9 mouse cellular contexts compared by ENCODE assay signal in genomic region chr6:127379511-127379910, GRCm38 (mm10).
A peak's percentile ranks its signal among the peaks of the same experiment; 100 is the strongest.
DNase-seq lines count a peak whose midpoint lies in the region; ATAC-seq and TF ChIP-seq lines count a peak whose summit lies in the region.
"Had no signal": no experiment of that assay in that cellular context is flagged by ENCODE, and none has a peak within 500 bp of the region (broad histone marks: within the 10 kb centered on the region; RNA-seq: fewer than 3 reads in every experiment).

No protein-coding gene starts in this region.

- H3K27me3 ChIP-seq in liver, embryonic 12.5 days (replicated peaks): 0 out of 2 replicates have a peak, but pooled peaks cover 6% of the 10 kb centered on the region
- no peaks in the 10 kb centered on the region for H3K27me3 ChIP-seq in neural tube, embryonic 11.5 days (ENCODE audit: control insufficient read depth, insufficient read depth, low read length)
- H3K27me3 ChIP-seq: heart, embryonic 15.5 days had no signal

- H3K4me1 ChIP-seq in liver, embryonic 12.5 days: peaks cover 10% of the 10 kb centered on the region; the same call in 1 of the 2 replicates
- H3K4me1 ChIP-seq in cortical plate, adult 2 months (ENCODE audit: control insufficient read depth, insufficient read depth, low read length): no peaks in the 10 kb centered on the region
- H3K4me1 ChIP-seq in neural tube, embryonic 11.5 days (ENCODE audit: control insufficient read depth, insufficient read depth, low read length): no peaks in the 10 kb centered on the region

- no peaks in the 10 kb centered on the region for H3K9me3 ChIP-seq in liver, embryonic 12.5 days (replicated peaks)
- H3K9me3 ChIP-seq in neural tube, embryonic 11.5 days (ENCODE audit: control insufficient read depth, low read length): no peaks in the 10 kb centered on the region
- H3K9me3 ChIP-seq: heart, embryonic 15.5 days had no signal

- TF ChIP-seq POLR2A in cortical plate, adult 2 months (IDR thresholded peaks at IDR 0.05; ENCODE audit: extremely low read depth, insufficient read depth, low read length): no peak

- ATAC-seq in liver, embryonic 12.5 days: no peak
- ATAC-seq in neural tube, embryonic 11.5 days (ENCODE audit: insufficient read depth, low FRiP score, low TSS enrichment): no peak

- H3K4me3 ChIP-seq in liver, embryonic 12.5 days: no peak overlapping the region
- H3K4me3 ChIP-seq in cortical plate, adult 2 months (ENCODE audit: insufficient read depth, low read length): no peak overlapping the region
- no peak overlapping the region for H3K4me3 ChIP-seq in neural tube, embryonic 11.5 days (ENCODE audit: low read depth, low read length)
- H3K4me3 ChIP-seq: heart, embryonic 15.5 days had no signal

- H3K9ac ChIP-seq in liver, embryonic 12.5 days: no peak overlapping the region
- no peak overlapping the region for H3K9ac ChIP-seq in neural tube, embryonic 11.5 days (ENCODE audit: low read length)
- H3K9ac ChIP-seq: heart, embryonic 15.5 days had no signal

- DNase-seq in adrenal gland, postnatal 10 days: peak; percentile 53
- DNase-seq in adrenal gland, adult 8-10 months: no peak
- peak; percentile 45 for DNase-seq in liver
- DNase-seq in kidney, postnatal 4 days: peak; percentile 63 to 71
- DNase-seq in neural tube, embryonic 11.5 days (ENCODE audit: low spot score): peak; percentile 61
- DNase-seq in right cerebral cortex, postnatal 4 days: no peak

- H3K36me3 ChIP-seq in liver, embryonic 12.5 days: no peaks in the 10 kb centered on the region
- H3K36me3 ChIP-seq in neural tube, embryonic 11.5 days (ENCODE audit: control insufficient read depth, insufficient read depth, low read length): no peaks in the 10 kb centered on the region
- H3K36me3 ChIP-seq: heart, embryonic 15.5 days had no signal

- H3K4me2 ChIP-seq in liver, embryonic 12.5 days: no peak overlapping the region
- H3K4me2 ChIP-seq in neural tube, embryonic 11.5 days (ENCODE audit: low read depth): no peak overlapping the region
- H3K4me2 ChIP-seq: heart, embryonic 15.5 days had no signal

- TF ChIP-seq CTCF in cortical plate, adult 2 months (IDR thresholded peaks at IDR 0.05; ENCODE audit: extremely low read depth, insufficient read depth, low read length): peak; percentile 36; the same call in 1 of the 2 replicates

- no peak overlapping the region for H3K27ac ChIP-seq in liver, embryonic 12.5 days
- H3K27ac ChIP-seq in cortical plate, adult 2 months (ENCODE audit: insufficient read depth, low read length): no peak overlapping the region
- H3K27ac ChIP-seq in neural tube, embryonic 11.5 days (ENCODE audit: low read depth, low read length): no peak overlapping the region
- H3K27ac ChIP-seq: heart, embryonic 15.5 days had no signal

- 9% methylated on average over 4 of the region's 4 CpGs for WGBS in liver, embryonic 12.5 days (ENCODE audit: insufficient replicate concordance)
- WGBS in neural tube, embryonic 11.5 days: 14% methylated on average over 4 of the region's 4 CpGs

Comparison
In these comparisons a context has a peak if more than half of its experiments do, and no peak if none do; other contexts are left out.
1. DNase-seq: peak in adrenal gland, postnatal 10 days (single experiment), liver (single experiment), kidney, postnatal 4 days (2 of 2) and neural tube, embryonic 11.5 days (single experiment); none in adrenal gland, adult 8-10 months (single experiment) and right cerebral cortex, postnatal 4 days (single experiment).